Mouse (Mus musculus): ENCODE measurements around the gene Btbd9.

GRCm38 (mm10) chr17:30213371-30213770, 362.9 kb downstream of the Btbd9 start:
- TF ChIP-seq EP300 (IDR thresholded peaks at IDR 0.05; ENCODE audit: low read depth) (no peak), CTCF (IDR thresholded peaks at IDR 0.05; ENCODE audit: low read depth) (no peak)

Data from heart, postnatal 0 days (tissue).